Mouse (Mus musculus) liver, embryonic 12.5 days (tissue): ENCODE measurements around the gene Slc25a11. TPM values are rescaled to one million over a fixed set of nuclear protein-coding genes. Genes with fewer than 3 reads are reported as not detected.

ENCODE experiments used
- polyA plus RNA-seq: library from polyadenylated mRNA; unstranded; fragments of >200 nt; fragmentation: Nextera tagmentation; extraction: Ambion mirVana; gene quantifications from 2 replicates; pipeline ENCODE4 v1.2.1, GENCODE M21; 2016

The Slc25a11 gene
- polyA plus RNA-seq, 1 experiment from 2014 or later: 83.3 TPM

Other genes starting within 250 kb of the Slc25a11 start
- gene Pelp1, start 237.4 kb downstream of the Slc25a11 start, polyA plus RNA-seq: 28.6 and 29.7 TPM in 2 replicates
- 17.9 and 22.5 TPM in 2 replicates for gene Arrb2, start 214.8 kb downstream of the Slc25a11 start, polyA plus RNA-seq
- gene Med11, start 195.6 kb downstream of the Slc25a11 start, polyA plus RNA-seq: 19.7 and 21.7 TPM in 2 replicates
- gene Zmynd15, start 188.0 kb downstream of the Slc25a11 start, polyA plus RNA-seq: 0.12 and 0.23 TPM in 2 replicates
- 0.87 and 1.1 TPM in 2 replicates for gene Cxcl16, start 187.5 kb downstream of the Slc25a11 start, polyA plus RNA-seq
- 2.8 and 2.9 TPM in 2 replicates for gene Tm4sf5, start 142.2 kb downstream of the Slc25a11 start, polyA plus RNA-seq
- 0.42 and 0.44 TPM in 2 replicates for gene Vmo1, start 132.9 kb downstream of the Slc25a11 start, polyA plus RNA-seq
- gene Gltpd2, start 128.3 kb downstream of the Slc25a11 start, polyA plus RNA-seq: 15.3 and 17.5 TPM in 2 replicates
- gene Psmb6, start 122.1 kb downstream of the Slc25a11 start, polyA plus RNA-seq: 415 and 437 TPM in 2 replicates
- gene Gm40193, start 114.5 kb downstream of the Slc25a11 start, polyA plus RNA-seq: not detected in 2 replicates
- gene Pld2, start 107.4 kb downstream of the Slc25a11 start, polyA plus RNA-seq: 2.0 and 2.6 TPM in 2 replicates
- 8.3 and 8.7 TPM in 2 replicates for gene Mink1, start 84.6 kb downstream of the Slc25a11 start, polyA plus RNA-seq
- gene 4930544D05Rik, start 31.6 kb downstream of the Slc25a11 start, polyA plus RNA-seq: not detected in 2 replicates
- gene Chrne, start 28.3 kb downstream of the Slc25a11 start, polyA plus RNA-seq: not detected in 2 replicates
- gene Gp1ba, start 8.4 kb downstream of the Slc25a11 start, polyA plus RNA-seq: 5.5 and 5.6 TPM in 2 replicates
- gene Rnf167, start 244 bp downstream of the Slc25a11 start, polyA plus RNA-seq: 73.6 and 86.1 TPM in 2 replicates
- gene Pfn1, start 7.2 kb upstream of the Slc25a11 start, polyA plus RNA-seq: 1,519 and 1,532 TPM in 2 replicates
- 6.7 and 7.6 TPM in 2 replicates for gene Eno3, start 9.7 kb upstream of the Slc25a11 start, polyA plus RNA-seq
- 76.8 and 84.5 TPM in 2 replicates for gene Spag7, start 21.9 kb upstream of the Slc25a11 start, polyA plus RNA-seq
- gene Camta2, start 40.6 kb upstream of the Slc25a11 start, polyA plus RNA-seq: 6.1 and 6.4 TPM in 2 replicates
- gene Inca1, start 52.7 kb upstream of the Slc25a11 start, polyA plus RNA-seq: 0.41 and 0.97 TPM in 2 replicates
- 1.0 and 1.1 TPM in 2 replicates for gene Kif1c, start 53.1 kb upstream of the Slc25a11 start, polyA plus RNA-seq
- 1.9 and 2.2 TPM in 2 replicates for gene Zfp3, start 116.7 kb upstream of the Slc25a11 start, polyA plus RNA-seq
- gene Scimp, start 165.1 kb upstream of the Slc25a11 start, polyA plus RNA-seq: 0.26 and 0.41 TPM in 2 replicates
- gene Rabep1, start 197.3 kb upstream of the Slc25a11 start, polyA plus RNA-seq: 21.1 and 23.0 TPM in 2 replicates